Mouse (Mus musculus) CH12.LX (cell line): Measurements from ENCODE around the gene Nipbl. TPM values are rescaled to one million over a fixed set of nuclear protein-coding genes. Genes with fewer than 3 reads are reported as not detected.

ENCODE experiments used
- DNase-seq: peaks from one replicate; pipeline ENCODE4 v3.0.0-alpha.2; 2013; ENCODE audit errors: extremely low read depth
- H3K27ac ChIP-seq: 2 replicates; pipeline ENCODE4 v1.5.1; 2012; ENCODE audit warnings: low read depth, mild to moderate bottlenecking, control low read depth, moderate library complexity; ENCODE audit not compliant: insufficient read depth
- H3K27me3 ChIP-seq: replicated peaks from 2 replicates; pipeline ENCODE3; 2012; ENCODE audit warnings: inconsistent platforms
- H3K36me3 ChIP-seq, 2 experiments: replicated peaks in 1 of 2; 2 replicates each; pipeline versions ENCODE3 to v1.6.1; 2012; ENCODE audit warnings: inconsistent platforms in 1 of 2, low read length in 1 of 2, mild to moderate bottlenecking in 1 of 2, mixed read lengths in 1 of 2, moderate library complexity in 1 of 2; ENCODE audit not compliant: control insufficient read depth in 1 of 2, insufficient read depth in 1 of 2
- H3K4me1 ChIP-seq, 2 experiments: 2 replicates each; pipeline ENCODE4 v1.6.1; 2012; ENCODE audit warnings: inconsistent platforms in 1 of 2, moderate library complexity in 1 of 2; ENCODE audit not compliant: insufficient read depth in 2 of 2, control insufficient read depth in 1 of 2
- H3K4me2 ChIP-seq: 2 replicates; pipeline ENCODE4 v1.6.1; 2012; ENCODE audit warnings: low read depth, mild to moderate bottlenecking, control low read depth; ENCODE audit not compliant: poor library complexity, insufficient read depth, severe bottlenecking
- H3K4me3 ChIP-seq, 3 experiments: fragments of 150-350 bp in 1 of 3; sonication (generic) in 1 of 3; replicated peaks in 1 of 3; 2 replicates each; pipeline versions ENCODE3 to v1.5.1; 2011 to 2012; ENCODE audit warnings: low read depth in 2 of 3, low read length in 2 of 3, mild to moderate bottlenecking in 2 of 3, moderate library complexity in 2 of 3, control low read depth in 1 of 3, improper control_type of control experiment in 1 of 3, inconsistent platforms in 1 of 3, mixed read lengths in 1 of 3; ENCODE audit not compliant: poor library complexity in 1 of 3
- H3K79me2 ChIP-seq: replicated peaks from 2 replicates; pipeline ENCODE4 v1.6.1; 2012; ENCODE audit warnings: mild to moderate bottlenecking, moderate library complexity; ENCODE audit not compliant: control insufficient read depth, poor library complexity, insufficient read depth, severe bottlenecking; ENCODE audit errors: extremely low read depth
- H3K9ac ChIP-seq: 2 replicates; pipeline ENCODE4 v1.6.1; 2012; ENCODE audit warnings: low read depth, mild to moderate bottlenecking, control low read depth, moderate library complexity; ENCODE audit not compliant: insufficient read depth
- H3K9me3 ChIP-seq: replicated peaks from 2 replicates; pipeline ENCODE3; 2012; ENCODE audit warnings: low read length, inconsistent platforms, mixed read lengths
- CHD1 ChIP-seq: IDR thresholded peaks from 2 replicates; pipeline ENCODE4 v1.6.1; 2012; ENCODE audit warnings: low read depth, low read length, improper control_type of control experiment, inconsistent platforms
- CTCF ChIP-seq, 2 experiments: IDR thresholded peaks in 1 of 2; conservative IDR thresholded peaks in 1 of 2; 2 replicates each; pipeline ENCODE4 v1.5.1; 2011 to 2012; ENCODE audit warnings: low read depth in 2 of 2, low read length in 2 of 2, improper control_type of control experiment in 1 of 2, inconsistent platforms in 1 of 2, mild to moderate bottlenecking in 1 of 2, moderate library complexity in 1 of 2
- ETS1 ChIP-seq: conservative IDR thresholded peaks from 2 replicates; pipeline ENCODE4 v1.6.1; 2012; ENCODE audit warnings: low read depth, mild to moderate bottlenecking, inconsistent platforms, low read length, improper control_type of control experiment, moderate library complexity
- GABPA ChIP-seq: IDR thresholded peaks from 2 replicates; pipeline ENCODE4 v1.6.1; 2012; ENCODE audit warnings: low read depth, low read length, improper control_type of control experiment, inconsistent platforms; ENCODE audit not compliant: insufficient replicate concordance
- KAT2A ChIP-seq: IDR thresholded peaks from 2 replicates; pipeline ENCODE4 v1.6.1; 2012; ENCODE audit warnings: low read length, improper control_type of control experiment, inconsistent platforms; ENCODE audit not compliant: insufficient replicate concordance
- MAFK ChIP-seq: IDR thresholded peaks from 2 replicates; pipeline ENCODE4 v1.6.1; 2011; ENCODE audit warnings: low read length, improper control_type of control experiment; ENCODE audit not compliant: insufficient replicate concordance
- MXI1 ChIP-seq: IDR thresholded peaks from 2 replicates; pipeline ENCODE4 v1.6.1; 2011; ENCODE audit warnings: mild to moderate bottlenecking, low read depth, low read length, improper control_type of control experiment
- MYC ChIP-seq: IDR thresholded peaks from 2 replicates; pipeline ENCODE4 v1.6.1; 2011; ENCODE audit warnings: low read depth, mild to moderate bottlenecking, improper control_type of control experiment, low read length
- NRF1 ChIP-seq: IDR thresholded peaks from 2 replicates; pipeline ENCODE4 v1.6.1; 2014; ENCODE audit warnings: low read depth, mild to moderate bottlenecking, inconsistent platforms, low read length, improper control_type of control experiment, moderate library complexity
- PAX5 ChIP-seq: IDR thresholded peaks from 2 replicates; pipeline ENCODE4 v1.6.1; 2012; ENCODE audit warnings: low read length, inconsistent platforms, mixed read lengths
- POLR2A ChIP-seq: IDR thresholded peaks from 2 replicates; pipeline ENCODE4 v1.6.1; 2011; ENCODE audit warnings: low read depth, mild to moderate bottlenecking, improper control_type of control experiment, low read length
- POLR2AphosphoS2 ChIP-seq: IDR thresholded peaks from 2 replicates; pipeline ENCODE4 v1.6.1; 2011; ENCODE audit warnings: low read depth, low read length, improper control_type of control experiment
- RCOR1 ChIP-seq: conservative IDR thresholded peaks from 2 replicates; pipeline ENCODE4 v1.6.1; 2012; ENCODE audit warnings: low read depth, mild to moderate bottlenecking, inconsistent platforms, low read length, improper control_type of control experiment
- SIN3A ChIP-seq: IDR thresholded peaks from 2 replicates; pipeline ENCODE4 v1.6.1; 2012; ENCODE audit warnings: low read length, improper control_type of control experiment, inconsistent platforms
- TBP ChIP-seq: conservative IDR thresholded peaks from 2 replicates; pipeline ENCODE4 v1.6.1; 2011; ENCODE audit warnings: low read depth, low read length, improper control_type of control experiment
- USF2 ChIP-seq: conservative IDR thresholded peaks from 2 replicates; pipeline ENCODE4 v1.6.1; 2011; ENCODE audit warnings: low read depth, low read length, improper control_type of control experiment
- ZKSCAN1 ChIP-seq: IDR thresholded peaks from 2 replicates; pipeline ENCODE4 v1.6.1; 2012; ENCODE audit warnings: low read depth, inconsistent platforms, low read length, improper control_type of control experiment, borderline replicate concordance
- ZMIZ1 ChIP-seq: IDR thresholded peaks from 2 replicates; pipeline ENCODE4 v1.6.1; 2012; ENCODE audit warnings: low read depth, mild to moderate bottlenecking, inconsistent platforms, low read length, improper control_type of control experiment
- dilution Hi-C: fragments of 300-500 bp; cut with MboI; formaldehyde crosslinking; loops from 2 replicates; pipeline ENCODE4 v1.14.3; 2020; ENCODE audit warnings: low sequenced_read_pairs; ENCODE audit not compliant: extremely low pct_unique_long_range_greater_than_20kb, extremely low pct_ligation_motif_present
- in situ Hi-C: fragments of 300-500 bp; cut with MboI; formaldehyde crosslinking; loops from 3 replicates; pipeline ENCODE4 v1.14.3; 2019; ENCODE audit warnings: low sequenced_read_pairs, low pct_ligation_motif_present, low pct_unique_long_range_greater_than_20kb, mixed read lengths
- polyA plus RNA-seq: library from polyadenylated mRNA; unstranded; fragments of >175 nt; gene quantifications from 2 replicates; pipeline ENCODE4 v1.2.1, GENCODE M21; 2012; ENCODE audit warnings: low read depth; ENCODE audit not compliant: insufficient read length
- total RNA-seq, 2 experiments: library from RNA; depleted of rRNA; stranded (reverse); fragments of 300-350 nt in 1 of 2; fragments of >200 nt in 1 of 2; gene quantifications; 2 replicates each; pipeline ENCODE4 v1.2.3; 2012 to 2014

Nipbl gene
- total and polyA plus RNA-seq, 3 experiments = 16.3 to 30.8 (median 19.8) TPM

GRCm38 (mm10) chr15:8411873-8412272 lies 32.4 kb downstream of the Nipbl start:
- dilution Hi-C loops (no loop called here), in situ Hi-C loops (no loop called here)
- Histone ChIP-seq H3K36me3 (peaks cover 0 to 5% of the 10 kb centered on the region in 2 experiments), H3K4me3 (no peak overlapping the region), H3K27ac (no peak overlapping the region), H3K79me2 (peaks cover 34% of the 10 kb centered on the region), H3K4me2 (no peak overlapping the region), H3K9ac (no peak overlapping the region), H3K27me3 (no peaks in the 10 kb centered on the region), H3K9me3 (no peaks in the 10 kb centered on the region), H3K4me1 (peaks cover 0 to 17% of the 10 kb centered on the region in 2 experiments; a peak in 2 of 4 replicates)
- TF ChIP-seq ETS1 (no peak), SIN3A (no peak), USF2 (no peak), POLR2AphosphoS2 (no peak), ZKSCAN1 (no peak), RCOR1 (no peak), CTCF (conservative IDR thresholded peaks at IDR 0.05 in 1 of 2, IDR thresholded peaks at IDR 0.05 in 1 of 2; ENCODE audit: low read depth in 2 of 2, low read length in 2 of 2) (no peak), POLR2A (no peak), GABPA (no peak), KAT2A (no peak), PAX5 (no peak), MAFK (no peak), NRF1 (no peak), ZMIZ1 (no peak), TBP (no peak), MXI1 (no peak), MYC (no peak), CHD1 (no peak)
- DNase-seq = no peak

- Histone ChIP-seq H3K4me2 (no peak overlapping the region), H3K27ac (no peak overlapping the region), H3K9ac (no peak overlapping the region), H3K36me3 (peaks cover 0 to 5% of the 10 kb centered on the region in 2 experiments), H3K27me3 (no peaks in the 10 kb centered on the region), H3K4me3 (no peak overlapping the region), H3K9me3 (no peaks in the 10 kb centered on the region), H3K79me2 (peaks cover 32% of the 10 kb centered on the region), H3K4me1 (peaks cover 0 to 12% of the 10 kb centered on the region in 2 experiments; a peak in 2 of 4 replicates)
- TF ChIP-seq ZMIZ1 = no peak
- in situ Hi-C loops = no loop called here
- dilution Hi-C loops = no loop called here
- DNase-seq = no peak
These were observed 33.0 kb downstream of the Nipbl start for GRCm38 (mm10) chr15:8411168-8411837.
